Mouse (Mus musculus): Measurements from ENCODE around the gene Dnm3. TPM values are rescaled to one million over a fixed set of nuclear protein-coding genes. Genes with fewer than 3 reads are reported as not detected.

Dnm3 gene
- polyA plus RNA-seq, 1 experiment from 2014 or later = 13.7 TPM

GRCm38 (mm10) chr1:162100961-162101830 is 376.6 kb downstream of the Dnm3 start:
- H3K4me1 ChIP-seq = no peaks in the 10 kb centered on the region
- H3K9ac ChIP-seq = no peak overlapping the region
- no peak overlapping the region for H3K4me3 ChIP-seq (replicated peaks)
- H3K36me3 ChIP-seq = no peaks in the 10 kb centered on the region
- 0 out of 2 replicates have a peak overlapping the region, but pooled peaks have one; percentile 25 for H3K27ac ChIP-seq (replicated peaks)
- H3K27me3 ChIP-seq = no peaks in the 10 kb centered on the region
- H3K4me2 ChIP-seq (replicated peaks) = no peak overlapping the region
- no peak for ATAC-seq (ENCODE audit: insufficient number of reproducible peaks, low FRiP score, low TSS enrichment, low read depth)
- H3K9me3 ChIP-seq (replicated peaks) = no peaks in the 10 kb centered on the region
- WGBS = 82% methylated on average over 10 of the region's 10 CpGs

DNA sequence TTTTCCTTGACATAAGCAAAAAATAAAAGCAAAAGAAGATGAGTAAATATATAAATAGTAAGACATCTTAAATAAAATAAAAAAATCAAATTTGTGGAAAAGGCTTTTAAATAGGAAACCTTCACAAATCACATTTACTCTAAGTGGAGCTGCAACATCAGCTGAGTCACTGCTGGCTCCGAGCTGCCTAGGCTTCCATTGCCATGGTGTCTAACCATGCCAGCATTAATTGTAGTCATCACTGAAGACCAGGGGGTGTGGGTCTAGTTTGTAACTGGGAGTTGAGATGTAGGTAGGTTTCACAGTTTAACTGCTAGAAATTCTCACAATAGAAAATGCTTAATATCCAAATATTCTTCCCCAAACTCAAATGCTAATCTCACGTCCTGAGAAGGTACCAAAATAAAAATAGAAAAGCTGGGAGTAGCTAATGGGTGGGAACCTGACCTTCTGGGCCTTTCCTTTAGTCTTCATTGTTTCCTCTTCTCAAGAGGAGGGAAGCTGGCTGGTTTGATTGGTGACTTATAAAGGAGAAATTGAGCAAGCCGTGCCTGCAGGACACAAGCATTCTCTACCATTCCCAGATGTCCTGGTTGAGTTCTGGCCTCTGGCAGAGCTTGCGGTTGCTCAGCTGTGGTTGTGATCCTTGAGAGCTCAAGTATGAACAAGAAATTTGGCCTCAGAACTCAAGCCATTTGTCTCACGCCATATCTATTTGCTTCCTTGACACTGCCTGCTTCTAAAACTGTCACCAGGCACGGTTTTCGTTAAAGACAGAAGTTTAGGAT is 377.6 kb downstream of the Dnm3 start:
- no peak overlapping the region for H3K9ac ChIP-seq
- H3K4me2 ChIP-seq (replicated peaks) = no peak overlapping the region
- ATAC-seq (ENCODE audit: insufficient number of reproducible peaks, low FRiP score, low TSS enrichment, low read depth) = no peak
- WGBS = 69% methylated on average over 7 of the region's 7 CpGs
- H3K4me1 ChIP-seq = no peaks in the 10 kb centered on the region
- H3K36me3 ChIP-seq = no peaks in the 10 kb centered on the region
- H3K4me3 ChIP-seq (replicated peaks) = no peak overlapping the region
- no peaks in the 10 kb centered on the region for H3K9me3 ChIP-seq (replicated peaks)
- 0 out of 2 replicates have a peak overlapping the region, but pooled peaks have one; percentile 25 for H3K27ac ChIP-seq (replicated peaks)
- no peaks in the 10 kb centered on the region for H3K27me3 ChIP-seq

GRCm38 (mm10) chr1:162099203-162099602 is 378.6 kb downstream of the Dnm3 start:
- 83% methylated on average over 3 of the region's 3 CpGs for WGBS
- Histone ChIP-seq H3K4me3 (replicated peaks) (no peak overlapping the region), H3K27ac (replicated peaks) (no peak overlapping the region), H3K4me2 (replicated peaks) (no peak overlapping the region), H3K27me3 (no peaks in the 10 kb centered on the region), H3K36me3 (no peaks in the 10 kb centered on the region), H3K4me1 (no peaks in the 10 kb centered on the region), H3K9ac (no peak overlapping the region), H3K9me3 (replicated peaks) (no peaks in the 10 kb centered on the region)
- no peak for ATAC-seq (ENCODE audit: insufficient number of reproducible peaks, low FRiP score, low TSS enrichment, low read depth)

GRCm38 (mm10) chr1:162094523-162095272 is 383.1 kb downstream of the Dnm3 start:
- peaks cover 5% of the 10 kb centered on the region; the same call in 1 of the 2 replicates for H3K4me1 ChIP-seq
- H3K27me3 ChIP-seq = no peaks in the 10 kb centered on the region
- no peak overlapping the region for H3K4me2 ChIP-seq (replicated peaks)
- no peaks in the 10 kb centered on the region for H3K36me3 ChIP-seq
- H3K9ac ChIP-seq = no peak overlapping the region
- no peak overlapping the region for H3K4me3 ChIP-seq (replicated peaks)
- no peak for ATAC-seq (ENCODE audit: insufficient number of reproducible peaks, low FRiP score, low TSS enrichment, low read depth)
- WGBS = 63% methylated on average over 8 of the region's 8 CpGs
- H3K9me3 ChIP-seq (replicated peaks) = no peaks in the 10 kb centered on the region
- peak overlapping the region; percentile 60 for H3K27ac ChIP-seq (replicated peaks)

DNA sequence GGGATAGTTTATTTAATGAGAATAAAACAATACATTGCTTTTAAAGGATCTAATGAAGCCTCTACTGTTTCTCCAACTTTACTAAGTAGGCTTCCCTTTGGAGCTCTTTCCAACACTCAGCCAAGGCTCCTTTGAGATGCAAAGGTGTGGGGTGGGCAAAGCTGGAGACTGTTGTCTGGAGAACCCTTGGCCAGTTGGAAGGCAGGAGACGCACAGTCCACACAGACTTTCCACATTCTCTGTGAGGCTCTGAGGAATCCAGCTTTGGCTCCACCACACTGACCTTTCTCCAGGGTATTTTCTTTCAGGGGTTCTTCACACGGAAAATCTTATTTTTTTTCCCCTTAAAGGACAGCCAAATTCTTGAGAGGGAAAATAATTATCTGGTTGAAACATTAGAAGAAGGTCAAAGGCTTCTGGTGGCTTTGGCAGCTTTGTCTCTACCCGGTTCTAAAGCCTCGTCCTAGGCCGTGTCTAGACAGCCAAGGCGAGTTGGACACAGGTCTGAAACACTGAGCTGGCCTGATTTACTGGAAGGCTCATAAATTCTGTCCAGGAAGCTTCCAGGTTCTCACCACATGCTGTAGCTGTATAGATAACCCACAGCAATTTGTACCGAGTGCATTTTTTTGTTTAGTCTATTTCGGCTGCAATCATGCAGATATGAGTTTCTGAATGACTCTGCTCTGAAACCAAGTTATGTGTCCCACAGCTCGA is 383.9 kb downstream of the Dnm3 start:
- Histone ChIP-seq H3K27ac (replicated peaks) (peak overlapping the region; percentile 61), H3K27me3 (no peaks in the 10 kb centered on the region), H3K9me3 (replicated peaks) (no peaks in the 10 kb centered on the region), H3K4me2 (replicated peaks) (no peak overlapping the region), H3K36me3 (no peaks in the 10 kb centered on the region), H3K4me3 (replicated peaks) (no peak overlapping the region), H3K4me1 (peaks cover 5% of the 10 kb centered on the region; the same call in 1 of the 2 replicates), H3K9ac (no peak overlapping the region)
- ATAC-seq (ENCODE audit: insufficient number of reproducible peaks, low FRiP score, low TSS enrichment, low read depth) = peak; percentile 47; the same call in 1 of the 2 replicates
- 48% methylated on average over 9 of the region's 9 CpGs for WGBS

DNA sequence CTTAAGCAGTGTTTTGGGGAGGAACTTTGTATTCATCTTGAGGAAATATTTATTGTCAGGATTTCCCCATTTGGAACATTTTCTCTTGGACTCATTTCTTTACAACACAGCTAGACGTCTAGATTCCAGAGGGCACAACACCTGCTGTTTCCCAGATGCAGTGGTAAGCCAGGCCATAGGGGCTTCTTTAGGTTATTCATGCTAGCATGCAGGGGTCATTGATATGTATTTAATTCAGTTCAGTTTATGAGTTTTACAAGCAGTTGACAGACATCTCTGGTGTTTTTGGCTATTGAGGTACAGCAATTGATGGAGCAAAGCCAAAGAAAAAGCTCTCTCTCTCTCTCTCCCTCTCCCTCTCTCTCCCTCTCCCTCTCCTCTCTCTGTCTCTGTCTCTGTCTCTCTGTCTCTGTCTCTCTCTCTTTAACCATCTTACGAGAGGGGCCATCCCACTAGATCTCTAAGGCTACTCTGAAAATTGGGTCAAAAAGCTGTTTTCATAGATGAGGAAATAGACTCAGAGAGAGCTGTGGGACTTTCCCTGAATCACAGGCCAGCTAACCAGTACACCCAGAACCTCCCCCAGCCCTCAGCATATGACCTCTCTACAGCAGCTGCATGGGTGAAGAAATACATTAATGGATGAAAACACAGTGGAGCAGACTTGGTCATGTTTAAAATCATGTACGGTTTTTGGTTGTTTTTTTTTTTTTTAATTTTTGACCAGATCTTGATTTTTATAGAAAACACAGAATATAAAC is 384.8 kb downstream of the Dnm3 start:
- Histone ChIP-seq H3K27ac (replicated peaks) (peak overlapping the region; percentile 61; the same call in 1 of the 2 replicates), H3K27me3 (no peaks in the 10 kb centered on the region), H3K9me3 (replicated peaks) (no peaks in the 10 kb centered on the region), H3K4me3 (replicated peaks) (no peak overlapping the region), H3K9ac (no peak overlapping the region), H3K4me2 (replicated peaks) (no peak overlapping the region), H3K4me1 (peaks cover 5% of the 10 kb centered on the region; the same call in 1 of the 2 replicates), H3K36me3 (no peaks in the 10 kb centered on the region)
- ATAC-seq (ENCODE audit: insufficient number of reproducible peaks, low FRiP score, low TSS enrichment, low read depth) = no peak
- 70% methylated on average over 3 of the region's 3 CpGs for WGBS

DNA sequence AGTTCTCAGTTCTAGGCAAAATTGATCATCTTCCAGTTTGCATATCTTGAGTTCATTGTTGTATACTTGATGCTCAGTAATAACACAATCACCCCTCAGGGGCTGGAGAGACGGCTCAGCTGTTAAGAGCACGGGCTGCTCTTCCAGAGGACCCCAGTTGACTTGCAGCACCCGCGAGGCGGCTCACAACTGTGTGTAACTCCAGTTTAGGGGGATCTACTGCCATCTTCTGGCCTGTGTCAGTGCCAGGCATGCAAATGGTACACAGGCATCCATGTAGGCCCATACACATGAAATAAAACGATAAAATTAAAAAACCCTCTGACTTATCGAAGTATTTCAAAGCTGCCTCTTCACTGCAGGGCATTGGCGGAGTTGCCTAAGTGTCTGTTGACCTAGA is 385.4 kb downstream of the Dnm3 start:
- Histone ChIP-seq H3K9ac (no peak overlapping the region), H3K27ac (replicated peaks) (no peak overlapping the region), H3K4me2 (replicated peaks) (no peak overlapping the region), H3K4me1 (peaks cover 5% of the 10 kb centered on the region; the same call in 1 of the 2 replicates), H3K27me3 (no peaks in the 10 kb centered on the region), H3K9me3 (replicated peaks) (no peaks in the 10 kb centered on the region), H3K36me3 (no peaks in the 10 kb centered on the region), H3K4me3 (replicated peaks) (no peak overlapping the region)
- no peak for ATAC-seq (ENCODE audit: insufficient number of reproducible peaks, low FRiP score, low TSS enrichment, low read depth)
- 81% methylated on average over 8 of the region's 8 CpGs for WGBS

DNA sequence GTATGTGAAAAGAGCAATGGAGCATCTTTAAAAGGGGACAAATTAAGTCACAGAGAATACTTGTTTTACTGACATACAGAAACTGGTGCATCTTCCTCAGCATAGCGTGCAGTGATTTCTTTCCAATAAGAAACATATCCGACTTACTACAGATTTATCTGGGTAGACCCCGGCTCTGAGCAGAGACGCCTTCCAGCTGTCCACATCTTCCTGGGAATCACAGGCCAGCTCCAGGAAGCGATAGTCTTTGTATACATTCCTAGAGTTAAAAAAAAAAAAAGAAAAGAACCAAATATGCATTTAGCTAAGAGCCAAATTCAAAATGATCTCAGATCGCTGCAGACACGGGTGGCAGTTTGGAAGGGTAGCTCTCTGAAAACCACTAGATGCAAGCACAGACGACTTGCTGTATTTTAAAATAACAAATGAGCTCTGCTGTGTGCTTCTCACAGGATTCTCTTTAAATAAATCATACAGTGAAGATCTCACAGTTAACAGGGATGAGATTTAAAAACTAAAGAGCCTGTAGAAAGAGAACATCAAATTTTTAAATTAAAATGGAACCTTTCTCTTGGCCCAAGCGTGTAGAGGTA is 393.9 kb downstream of the Dnm3 start:
- no peak overlapping the region for H3K4me3 ChIP-seq (replicated peaks)
- no peaks in the 10 kb centered on the region for H3K9me3 ChIP-seq (replicated peaks)
- ATAC-seq (ENCODE audit: insufficient number of reproducible peaks, low FRiP score, low TSS enrichment, low read depth) = no peak
- H3K27ac ChIP-seq (replicated peaks) = peak overlapping the region; percentile 85
- WGBS = 25% methylated on average over 9 of the region's 9 CpGs
- no peak overlapping the region for H3K4me2 ChIP-seq (replicated peaks)
- no peaks in the 10 kb centered on the region for H3K36me3 ChIP-seq
- H3K9ac ChIP-seq = no peak overlapping the region
- H3K27me3 ChIP-seq = no peaks in the 10 kb centered on the region
- H3K4me1 ChIP-seq = peaks cover 22% of the 10 kb centered on the region

DNA sequence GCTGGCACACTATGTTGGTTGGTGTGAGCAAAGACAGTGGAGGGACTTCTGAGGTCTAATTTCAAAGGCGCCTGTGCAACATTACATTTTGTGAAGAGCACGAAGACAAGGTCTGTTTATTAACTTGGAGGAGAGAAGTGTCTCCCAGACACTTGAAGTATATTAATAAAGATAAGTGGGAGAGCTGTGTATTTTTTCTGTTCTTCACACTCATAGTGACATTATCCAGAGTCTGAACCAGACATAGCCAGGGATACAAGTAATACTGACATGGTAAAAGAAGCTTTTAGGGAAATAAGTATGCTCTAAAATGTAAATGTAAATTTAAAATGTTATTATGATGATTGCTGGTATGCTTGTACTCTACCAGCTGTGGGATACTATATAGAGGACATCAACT is 394.5 kb downstream of the Dnm3 start:
- H3K9me3 ChIP-seq (replicated peaks) = no peaks in the 10 kb centered on the region
- peak overlapping the region; percentile 73 for H3K27ac ChIP-seq (replicated peaks)
- H3K4me3 ChIP-seq (replicated peaks) = no peak overlapping the region
- H3K4me2 ChIP-seq (replicated peaks) = no peak overlapping the region
- H3K27me3 ChIP-seq = no peaks in the 10 kb centered on the region
- peaks cover 22% of the 10 kb centered on the region for H3K4me1 ChIP-seq
- 72% methylated on average over 2 of the region's 2 CpGs for WGBS
- no peak for ATAC-seq (ENCODE audit: insufficient number of reproducible peaks, low FRiP score, low TSS enrichment, low read depth)
- H3K9ac ChIP-seq = no peak overlapping the region
- H3K36me3 ChIP-seq = no peaks in the 10 kb centered on the region

GRCm38 (mm10) chr1:162082711-162083110 is 395.1 kb downstream of the Dnm3 start:
- no peak overlapping the region for H3K9ac ChIP-seq
- H3K4me3 ChIP-seq (replicated peaks) = no peak overlapping the region
- peaks cover 22% of the 10 kb centered on the region for H3K4me1 ChIP-seq
- H3K27me3 ChIP-seq = no peaks in the 10 kb centered on the region
- no peak overlapping the region for H3K4me2 ChIP-seq (replicated peaks)
- 69% methylated on average over 7 of the region's 7 CpGs for WGBS
- no peaks in the 10 kb centered on the region for H3K36me3 ChIP-seq
- no peak for ATAC-seq (ENCODE audit: insufficient number of reproducible peaks, low FRiP score, low TSS enrichment, low read depth)
- peak overlapping the region; percentile 73 for H3K27ac ChIP-seq (replicated peaks)
- H3K9me3 ChIP-seq (replicated peaks) = no peaks in the 10 kb centered on the region

Data from embryonic facial prominence, embryonic 15.5 days (tissue).